Mouse (Mus musculus) stomach, postnatal 0 days (tissue): ENCODE data around the gene Syngr1. TPM values are rescaled to one million over a fixed set of nuclear protein-coding genes. Genes with fewer than 3 reads are reported as not detected.
A peak's percentile ranks its signal among the peaks of the same experiment; 100 is the strongest.

Source experiments
- ATAC-seq: fragments of 200-750 bp; cut with Nextera tagmentation; 2 replicates; pipeline ENCODE4 v1.8.0; 2017; ENCODE audit not compliant: low FRiP score, low TSS enrichment
- DNase-seq: peaks from one replicate; pipeline ENCODE4 v3.0.0-alpha.2; 2016; ENCODE audit warnings: low spot score
- H3K27ac ChIP-seq: fragments of 300-500 bp; sonication (generic); replicated peaks from 2 replicates; pipeline ENCODE4 v1.5.1; 2014; ENCODE audit warnings: mild to moderate bottlenecking, control low read depth
- H3K27me3 ChIP-seq: fragments of 300-500 bp; sonication (generic); 2 replicates; pipeline ENCODE4 v1.6.1; 2014; ENCODE audit warnings: low read length; ENCODE audit not compliant: control insufficient read depth, insufficient read depth
- H3K36me3 ChIP-seq: fragments of 300-500 bp; sonication (generic); 2 replicates; pipeline ENCODE4 v1.6.1; 2014; ENCODE audit warnings: low read length, mixed read lengths; ENCODE audit not compliant: control insufficient read depth, insufficient read depth
- H3K4me1 ChIP-seq: fragments of 300-500 bp; sonication (generic); replicated peaks from 2 replicates; pipeline ENCODE4 v1.6.1; 2014; ENCODE audit warnings: antibody characterized with exemption; ENCODE audit not compliant: control insufficient read depth, insufficient read depth
- H3K4me2 ChIP-seq: fragments of 300-500 bp; sonication (generic); replicated peaks from 2 replicates; pipeline ENCODE4 v1.6.1; 2014; ENCODE audit warnings: low read depth, mild to moderate bottlenecking, control low read depth, moderate library complexity
- H3K4me3 ChIP-seq: fragments of 300-500 bp; sonication (generic); 2 replicates; pipeline ENCODE4 v1.5.1; 2014; ENCODE audit warnings: low read depth, low read length, control low read depth
- H3K9ac ChIP-seq: fragments of 300-500 bp; sonication (generic); 2 replicates; pipeline ENCODE4 v1.6.1; 2014; ENCODE audit warnings: mild to moderate bottlenecking, low read length, control low read depth, mixed read lengths
- H3K9me3 ChIP-seq: fragments of 300-500 bp; sonication (generic); 2 replicates; pipeline ENCODE4 v1.6.1; 2016; ENCODE audit warnings: low read length; ENCODE audit not compliant: control insufficient read depth
- CTCF ChIP-seq: IDR thresholded peaks from 2 replicates; pipeline ENCODE4 v1.5.1; 2016; ENCODE audit warnings: antibody characterized with exemption, low read depth, mild to moderate bottlenecking, moderate library complexity
- EP300 ChIP-seq: optimal IDR thresholded peaks from 2 replicates; pipeline ENCODE3; 2016; ENCODE audit warnings: antibody characterized with exemption
- WGBS: fragments of 180-500 bp; shearing (Covaris S2); extraction: QIAGEN DNeasy Blood & Tissue Kit; methylation state at CpG from one replicate; pipeline ENCODE4 v1.1.7; 2014; 5-methylcytosine and 5-hydroxymethylcytosine counted together
- polyA plus RNA-seq: library from polyadenylated mRNA; unstranded; fragments of >200 nt; fragmentation: Nextera tagmentation; extraction: Ambion mirVana; gene quantifications from 2 replicates; pipeline ENCODE4 v1.2.1, GENCODE M21; 2015

Syngr1 gene
- polyA plus RNA-seq, 1 experiment from 2014 or later = 53.7 TPM

- Histone ChIP-seq H3K4me1 (0 out of 2 replicates have a peak, but pooled peaks cover 4% of the 10 kb centered on the region), H3K27ac (no peak overlapping the region), H3K9me3 (no peaks in the 10 kb centered on the region), H3K27me3 (no peaks in the 10 kb centered on the region), H3K36me3 (no peaks in the 10 kb centered on the region), H3K4me2 (no peak overlapping the region), H3K9ac (no peak overlapping the region), H3K4me3 (no peak overlapping the region)
- TF ChIP-seq EP300 (no peak), CTCF (no peak)
- DNase-seq (no peak), ATAC-seq (no peak)
- WGBS = 77% methylated on average over 6 of the region's 6 CpGs
Measured at GRCm38 (mm10) chr15:80131421-80131820, 40.3 kb downstream of the Syngr1 start.

DNA sequence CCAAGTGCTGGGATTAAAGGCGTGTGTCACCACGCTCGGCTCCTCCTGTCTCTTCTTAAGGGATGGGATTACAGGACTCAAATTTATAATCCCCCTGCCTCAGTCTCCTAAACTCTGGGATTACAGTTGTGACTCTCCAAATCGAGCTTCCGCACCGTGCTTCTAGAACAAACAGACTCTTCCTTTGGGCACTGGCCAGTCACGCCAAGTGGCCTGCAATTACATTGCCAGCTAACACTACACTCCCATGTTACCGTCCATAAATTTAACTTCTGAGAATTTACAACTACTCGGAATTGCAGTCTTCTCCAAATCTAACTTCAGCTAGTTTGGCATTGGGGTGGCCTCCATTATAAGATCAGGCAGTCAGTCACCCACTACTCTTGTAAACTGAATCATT is 41.3 kb downstream of the Syngr1 start:
- peak overlapping the region; percentile 75; the same call in 1 of the 2 replicates for H3K4me3 ChIP-seq
- peak overlapping the region; percentile 55 for H3K4me2 ChIP-seq
- H3K36me3 ChIP-seq = no peaks in the 10 kb centered on the region
- TF ChIP-seq EP300 (no peak), CTCF (no peak)
- H3K27ac ChIP-seq = no peak overlapping the region; the same call in 1 of the 2 replicates
- no peak overlapping the region for H3K9ac ChIP-seq
- WGBS = 68% methylated on average over 9 of the region's 9 CpGs
- no peaks in the 10 kb centered on the region for H3K27me3 ChIP-seq
- DNase-seq = no peak
- H3K9me3 ChIP-seq = no peaks in the 10 kb centered on the region
- no peak for ATAC-seq
- 0 out of 2 replicates have a peak, but pooled peaks cover 4% of the 10 kb centered on the region for H3K4me1 ChIP-seq

GRCm38 (mm10) chr15:80132993-80133586 is 42.0 kb downstream of the Syngr1 start, which contains the start of gene Tab1:
Gene Tab1, plus strand, starts transcription at chr15:80133127.
- peak; percentile 94 for ATAC-seq
- Histone ChIP-seq H3K4me1 (peaks cover 4% of the 10 kb centered on the region; the same call in 1 of the 2 replicates), H3K4me3 (peak within 1 kb of the TSS; percentile 75), H3K9ac (peak within 1 kb of the TSS; percentile 89), H3K27me3 (no peaks in the 10 kb centered on the region), H3K4me2 (peak within 1 kb of the TSS; percentile 55), H3K9me3 (no peaks in the 10 kb centered on the region), H3K36me3 (no peaks in the 10 kb centered on the region), H3K27ac (peak within 1 kb of the TSS; percentile 97)
- under 1% methylated on average over 40 of the region's 59 CpGs for WGBS
- DNase-seq = peak; percentile 93
- TF ChIP-seq EP300 = peak; percentile 70
- peak; percentile 79 for TF ChIP-seq CTCF

DNA sequence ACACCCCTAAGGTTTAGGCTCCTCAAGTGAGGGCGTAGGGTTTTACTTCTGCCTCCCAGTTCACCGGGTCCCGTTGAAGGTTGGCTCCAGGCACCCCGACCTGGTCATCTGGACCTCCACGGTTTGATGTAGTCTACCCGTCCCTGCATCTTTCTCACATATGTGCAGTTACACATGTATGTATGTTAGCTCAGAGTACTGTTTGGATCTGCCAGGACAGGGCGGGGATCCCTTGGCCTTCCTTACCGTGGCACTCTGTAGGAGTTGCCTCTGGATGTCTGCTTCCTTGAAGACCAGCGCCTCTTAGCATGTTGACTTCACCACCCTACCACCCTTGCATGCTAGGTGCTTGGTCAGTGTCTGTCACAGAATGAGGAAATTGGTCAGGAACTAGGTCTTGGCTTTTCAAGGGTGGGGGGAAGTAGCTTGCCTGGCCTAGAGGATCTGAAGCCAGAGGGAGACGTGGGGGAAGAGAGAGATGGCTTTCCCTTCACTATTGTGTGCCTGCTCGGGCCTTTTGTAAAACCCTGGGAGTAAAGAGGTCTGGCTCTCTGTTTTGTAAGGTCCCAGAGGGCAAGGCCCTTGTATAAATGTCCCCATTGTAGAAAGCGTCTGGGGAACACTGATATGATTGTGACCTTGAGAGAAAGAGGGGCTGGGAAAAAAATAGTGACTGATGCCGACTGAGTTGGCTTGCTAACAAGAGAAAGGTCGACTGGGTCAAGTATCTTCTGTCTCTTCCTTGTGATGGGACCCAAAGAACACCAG is 42.7 kb downstream of the Syngr1 start:
- TF ChIP-seq CTCF (no peak; the same call in 1 of the 2 replicates), EP300 (no peak)
- Histone ChIP-seq H3K9ac (peak overlapping the region; percentile 89), H3K4me2 (peak overlapping the region; percentile 55), H3K27me3 (no peaks in the 10 kb centered on the region), H3K27ac (peak overlapping the region; percentile 97), H3K9me3 (no peaks in the 10 kb centered on the region), H3K36me3 (no peaks in the 10 kb centered on the region), H3K4me3 (peak overlapping the region; percentile 75), H3K4me1 (peaks cover 4% of the 10 kb centered on the region; the same call in 1 of the 2 replicates)
- ATAC-seq = peak; percentile 51
- WGBS = 9% methylated on average over 14 of the region's 14 CpGs
- DNase-seq = peak; percentile 57

DNA sequence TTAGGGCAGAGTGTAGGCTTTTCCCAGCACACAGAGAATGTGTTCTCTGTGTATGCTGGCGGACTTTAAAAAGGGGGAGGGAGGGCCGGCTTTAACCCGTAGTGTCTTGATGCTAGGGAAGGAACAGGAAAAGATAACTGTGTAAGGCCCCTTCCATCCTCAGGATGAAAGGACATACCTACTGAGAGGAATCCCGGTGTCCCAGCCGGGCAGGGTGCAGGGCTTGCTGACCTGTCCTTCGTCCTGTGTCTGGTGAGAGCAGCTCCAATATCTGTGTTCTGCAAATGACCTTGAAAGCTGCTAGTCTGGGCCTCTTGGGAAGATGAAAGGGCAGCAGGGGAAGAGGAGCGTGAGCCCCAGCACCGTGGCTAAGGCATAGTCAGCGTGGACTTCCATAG is 43.3 kb downstream of the Syngr1 start:
- DNase-seq = no peak
- TF ChIP-seq EP300 (no peak), CTCF (no peak)
- Histone ChIP-seq H3K4me2 (peak overlapping the region; percentile 55), H3K9me3 (no peaks in the 10 kb centered on the region), H3K4me1 (peaks cover 4% of the 10 kb centered on the region; the same call in 1 of the 2 replicates), H3K9ac (peak overlapping the region; percentile 89), H3K36me3 (no peaks in the 10 kb centered on the region), H3K27me3 (no peaks in the 10 kb centered on the region), H3K4me3 (peak overlapping the region; percentile 75), H3K27ac (peak overlapping the region; percentile 97)
- 44% methylated on average over 9 of the region's 9 CpGs for WGBS
- ATAC-seq = no peak

DNA sequence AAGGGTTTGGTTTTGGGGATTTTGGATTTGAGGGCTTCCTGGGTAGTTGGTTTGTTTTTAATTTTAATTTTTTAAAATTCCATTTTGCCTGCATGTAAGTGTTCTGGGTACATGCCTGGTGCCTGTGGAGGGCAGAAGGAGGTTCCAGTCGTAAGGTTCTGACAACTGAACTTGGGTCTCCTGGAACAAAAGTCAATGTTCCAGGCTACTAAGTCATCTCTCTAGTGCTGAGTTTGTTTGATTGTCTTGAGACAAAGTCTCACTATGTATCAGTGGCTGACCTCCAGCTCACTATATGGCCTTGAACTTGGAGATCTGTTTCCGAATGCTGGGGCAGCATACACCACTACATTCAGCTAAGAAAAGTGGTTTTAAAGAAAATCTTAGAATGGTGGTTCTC is 44.4 kb downstream of the Syngr1 start:
- H3K27ac ChIP-seq = no peak overlapping the region
- WGBS = 83% methylated on average over 2 of the region's 2 CpGs
- no peaks in the 10 kb centered on the region for H3K9me3 ChIP-seq
- H3K4me2 ChIP-seq = no peak overlapping the region
- DNase-seq (no peak), ATAC-seq (no peak)
- no peak overlapping the region for H3K4me3 ChIP-seq
- H3K36me3 ChIP-seq = no peaks in the 10 kb centered on the region
- H3K4me1 ChIP-seq = peaks cover 4% of the 10 kb centered on the region; the same call in 1 of the 2 replicates
- no peak overlapping the region for H3K9ac ChIP-seq
- no peaks in the 10 kb centered on the region for H3K27me3 ChIP-seq
- TF ChIP-seq CTCF (no peak), EP300 (no peak)
